Mouse (Mus musculus): ENCODE results near the gene Poc1a. TPM values are rescaled to one million over a fixed set of nuclear protein-coding genes. Genes with fewer than 3 reads are reported as not detected.

Poc1a gene
- total and polyA plus RNA-seq, 3 experiments: 14.8 to 25.6 (median 20.2) TPM

GRCm38 (mm10) chr9:106359297-106359696 is 78.4 kb downstream of the Poc1a start:
- H3K36me3 ChIP-seq (replicated peaks): no peaks in the 10 kb centered on the region
- no peaks in the 10 kb centered on the region for H3K9me3 ChIP-seq (replicated peaks)
- no peak overlapping the region for H3K4me3 ChIP-seq (ENCODE audit: low read depth, low read length)
- TF ChIP-seq GATA1 (IDR thresholded peaks at IDR 0.05; ENCODE audit: borderline replicate concordance, low read length): no peak
- TF ChIP-seq CTCF (IDR thresholded peaks at IDR 0.05; ENCODE audit: low read depth, low read length): no peak
- TF ChIP-seq GATA2 (IDR thresholded peaks at IDR 0.05; ENCODE audit: borderline replicate concordance, low read depth, low read length): no peak
- no peak for TF ChIP-seq TAL1 (conservative IDR thresholded peaks at IDR 0.05; ENCODE audit: low read depth, low read length)
- ATAC-seq (ENCODE audit: extremely low read depth, insufficient number of reproducible peaks, low FRiP score, poor library complexity, severe bottlenecking) (no peak), DNase-seq (ENCODE audit: low spot score) (no peak)
- no peaks in the 10 kb centered on the region for H3K4me1 ChIP-seq (ENCODE audit: insufficient read depth, low read depth, low read length)
- peaks cover 60% of the 10 kb centered on the region for H3K27me3 ChIP-seq (ENCODE audit: insufficient read depth, low read length)

- DNase-seq (ENCODE audit: low spot score): no peak
- Histone ChIP-seq H3K4me3 (ENCODE audit: low read depth, low read length) (no peak overlapping the region), H3K9me3 (replicated peaks) (no peaks in the 10 kb centered on the region), H3K36me3 (replicated peaks) (no peaks in the 10 kb centered on the region), H3K27me3 (ENCODE audit: insufficient read depth, low read length) (peaks cover 69% of the 10 kb centered on the region), H3K4me1 (ENCODE audit: insufficient read depth, low read depth, low read length) (peaks cover 4% of the 10 kb centered on the region)
- TF ChIP-seq GATA1 (IDR thresholded peaks at IDR 0.05; ENCODE audit: borderline replicate concordance, low read length) (no peak), TAL1 (conservative IDR thresholded peaks at IDR 0.05; ENCODE audit: low read depth, low read length) (no peak), POLR2AphosphoS5 (IDR thresholded peaks at IDR 0.05; ENCODE audit: insufficient replicate concordance, low read depth, low read length) (no peak), GATA2 (IDR thresholded peaks at IDR 0.05; ENCODE audit: borderline replicate concordance, low read depth, low read length) (no peak), CTCF (IDR thresholded peaks at IDR 0.05; ENCODE audit: low read depth, low read length) (no peak)
- ATAC-seq (ENCODE audit: extremely low read depth, insufficient number of reproducible peaks, low FRiP score, poor library complexity, severe bottlenecking): no peak
These were observed 80.3 kb downstream of the Poc1a start for GRCm38 (mm10) chr9:106361140-106361539.

GRCm38 (mm10) chr9:106365333-106365732 is 84.5 kb downstream of the Poc1a start:
- ATAC-seq (ENCODE audit: extremely low read depth, insufficient number of reproducible peaks, low FRiP score, poor library complexity, severe bottlenecking) (no peak), DNase-seq (ENCODE audit: low spot score) (no peak)
- TF ChIP-seq GATA1 (IDR thresholded peaks at IDR 0.05; ENCODE audit: borderline replicate concordance, low read length) (no peak), POLR2AphosphoS5 (IDR thresholded peaks at IDR 0.05; ENCODE audit: insufficient replicate concordance, low read depth, low read length) (no peak), TAL1 (conservative IDR thresholded peaks at IDR 0.05; ENCODE audit: low read depth, low read length) (no peak), CTCF (IDR thresholded peaks at IDR 0.05; ENCODE audit: low read depth, low read length) (no peak), GATA2 (IDR thresholded peaks at IDR 0.05; ENCODE audit: borderline replicate concordance, low read depth, low read length) (no peak)
- Histone ChIP-seq H3K4me1 (ENCODE audit: insufficient read depth, low read depth, low read length) (peaks cover 40% of the 10 kb centered on the region), H3K9me3 (replicated peaks) (no peaks in the 10 kb centered on the region), H3K36me3 (replicated peaks) (peaks cover 4% of the 10 kb centered on the region), H3K27me3 (ENCODE audit: insufficient read depth, low read length) (peaks cover 38% of the 10 kb centered on the region), H3K4me3 (ENCODE audit: low read depth, low read length) (no peak overlapping the region)

- TF ChIP-seq GATA2 (IDR thresholded peaks at IDR 0.05; ENCODE audit: borderline replicate concordance, low read depth, low read length) (no peak), TAL1 (conservative IDR thresholded peaks at IDR 0.05; ENCODE audit: low read depth, low read length) (no peak), CTCF (IDR thresholded peaks at IDR 0.05; ENCODE audit: low read depth, low read length) (no peak), GATA1 (IDR thresholded peaks at IDR 0.05; ENCODE audit: borderline replicate concordance, low read length) (no peak), POLR2AphosphoS5 (IDR thresholded peaks at IDR 0.05; ENCODE audit: insufficient replicate concordance, low read depth, low read length) (no peak)
- peaks cover 48% of the 10 kb centered on the region for H3K4me1 ChIP-seq (ENCODE audit: insufficient read depth, low read depth, low read length)
These were observed 85.3 kb downstream of the Poc1a start for GRCm38 (mm10) chr9:106366188-106366587.

GRCm38 (mm10) chr9:106367001-106367400 is 86.1 kb downstream of the Poc1a start:
- peaks cover 20% of the 10 kb centered on the region for H3K36me3 ChIP-seq (replicated peaks)
- peak overlapping the region; percentile 79 for H3K4me3 ChIP-seq (ENCODE audit: low read depth, low read length)
- H3K27me3 ChIP-seq (ENCODE audit: insufficient read depth, low read length): peaks cover 22% of the 10 kb centered on the region
- no peak for TF ChIP-seq TAL1 (conservative IDR thresholded peaks at IDR 0.05; ENCODE audit: low read depth, low read length)
- ATAC-seq (ENCODE audit: extremely low read depth, insufficient number of reproducible peaks, low FRiP score, poor library complexity, severe bottlenecking) (no peak), DNase-seq (ENCODE audit: low spot score) (no peak)
- H3K9me3 ChIP-seq (replicated peaks): no peaks in the 10 kb centered on the region
- H3K4me1 ChIP-seq (ENCODE audit: insufficient read depth, low read depth, low read length): peaks cover 56% of the 10 kb centered on the region

More at GRCm38 (mm10) chr9:106366188-106366587, 85.3 kb downstream of the Poc1a start:
- DNase-seq (ENCODE audit: low spot score) (no peak), ATAC-seq (ENCODE audit: extremely low read depth, insufficient number of reproducible peaks, low FRiP score, poor library complexity, severe bottlenecking) (no peak)
- Histone ChIP-seq H3K36me3 (replicated peaks) (peaks cover 12% of the 10 kb centered on the region), H3K9me3 (replicated peaks) (no peaks in the 10 kb centered on the region), H3K4me3 (ENCODE audit: low read depth, low read length) (no peak overlapping the region), H3K27me3 (ENCODE audit: insufficient read depth, low read length) (peaks cover 30% of the 10 kb centered on the region)

GRCm38 (mm10) chr9:106367592-106368111 is 86.8 kb downstream of the Poc1a start:
- H3K4me1 ChIP-seq (ENCODE audit: insufficient read depth, low read depth, low read length): peaks cover 63% of the 10 kb centered on the region
- DNase-seq (ENCODE audit: low spot score) (peak; percentile 98), ATAC-seq (ENCODE audit: extremely low read depth, insufficient number of reproducible peaks, low FRiP score, poor library complexity, severe bottlenecking) (peak; percentile 93)
- H3K9me3 ChIP-seq (replicated peaks): no peaks in the 10 kb centered on the region
- H3K4me3 ChIP-seq (ENCODE audit: low read depth, low read length): peak overlapping the region; percentile 79
- peaks cover 27% of the 10 kb centered on the region for H3K36me3 ChIP-seq (replicated peaks)
- peaks cover 18% of the 10 kb centered on the region for H3K27me3 ChIP-seq (ENCODE audit: insufficient read depth, low read length)
- TF ChIP-seq POLR2AphosphoS5 (IDR thresholded peaks at IDR 0.05; ENCODE audit: insufficient replicate concordance, low read depth, low read length) (no peak), GATA2 (IDR thresholded peaks at IDR 0.05; ENCODE audit: borderline replicate concordance, low read depth, low read length) (no peak), TAL1 (conservative IDR thresholded peaks at IDR 0.05; ENCODE audit: low read depth, low read length) (no peak), GATA1 (IDR thresholded peaks at IDR 0.05; ENCODE audit: borderline replicate concordance, low read length) (no peak), CTCF (IDR thresholded peaks at IDR 0.05; ENCODE audit: low read depth, low read length) (no peak)

All from G1E (cell line).